Mouse (Mus musculus) embryonic stem cell, embryonic (primary cell): Measurements from ENCODE around the gene Gls2.

Experiments
- CTCF ChIA-PET, 4 experiments: fragments of 300-600 bp in 2 of 4; fragments of 350-600 bp in 2 of 4; sonication (Branson Sonifier 250); formaldehyde crosslinking; loops; one replicate each; lab custom pipeline; 2022; ENCODE audit warnings: inconsistent platforms in 2 of 4; lab: Charles Lee
- POLR2A ChIA-PET, 4 experiments: fragments of 300-600 bp in 2 of 4; fragments of 350-600 bp in 2 of 4; sonication (Branson Sonifier 250); formaldehyde crosslinking; loops; one replicate each; lab custom pipeline; 2022; ENCODE audit warnings: antibody characterized with exemption in 4 of 4, inconsistent platforms in 1 of 4; lab: Charles Lee

Gls2 gene

GRCm38 (mm10) chr10:128185277-128185940 is 8.8 kb upstream of the Gls2 start:
- POLR2A ChIA-PET, result interaction anchor here in 3 of 4 experiments (0.5 to 14.3 kb wide), 49 partner anchors 9 to 542 kb away, joined by 3 to 210 read pairs (median 4); partner anchors contain the start of genes Atp5b (in 3 of the 3), Baz2a (in 2 of the 3), Gls2 (in 2 of the 3) and Naca (in 2 of the 3)
- CTCF ChIA-PET, result interaction anchor here (0.6 to 4.1 kb wide), 20 partner anchors 8 to 239 kb away, joined by 3 to 66 read pairs (median 4); partner anchors contain the start of genes Baz2a (in 4 of the 4) and Gls2 (in 1 of the 4)

DNA sequence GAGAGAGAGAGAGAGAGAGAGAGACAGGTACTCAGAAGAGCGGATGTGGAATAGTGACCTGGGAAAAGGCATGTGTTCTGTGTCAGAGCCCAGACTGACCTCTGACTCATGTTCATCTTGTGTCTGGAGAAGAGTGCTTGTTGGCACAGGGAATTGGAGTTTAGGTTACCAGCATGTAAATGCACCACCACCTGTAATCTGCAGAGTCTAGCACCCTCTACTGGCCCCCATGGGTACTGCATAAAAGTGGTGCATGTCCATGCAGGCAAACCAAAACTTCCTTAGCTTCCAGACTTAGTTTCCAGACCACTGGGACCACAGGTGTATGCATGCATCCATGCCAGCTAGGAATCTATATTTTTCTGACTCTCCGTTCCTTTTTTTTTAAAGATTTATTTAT is 8.3 kb upstream of the Gls2 start:
- ChIA-PET POLR2A (interaction anchor here in 3 of 4 experiments (0.5 to 14.3 kb wide), 60 partner anchors 8 to 565 kb away, joined by 3 to 210 read pairs (median 4); partner anchors contain the start of genes Atp5b (in 3 of the 3), Baz2a (in 3 of the 3), Gls2 (in 3 of the 3) and Cnpy2 (in 1 of the 3)), CTCF (interaction anchor here (0.6 to 4.1 kb wide), 31 partner anchors 8 to 240 kb away, joined by 3 to 66 read pairs (median 4); partner anchors contain the start of genes Baz2a (in 4 of the 4), Gls2 (in 2 of the 4) and Naca (in 1 of the 4))

GRCm38 (mm10) chr10:128187181-128187605 is 7.1 kb upstream of the Gls2 start:
- POLR2A ChIA-PET, result interaction anchor here in 3 of 4 experiments (0.6 to 14.3 kb wide), 54 partner anchors 8 to 848 kb away, joined by 3 to 210 read pairs (median 5); partner anchors contain the start of genes Atp5b (in 3 of the 3), Baz2a (in 3 of the 3), Cnpy2 (in 2 of the 3) and Gls2 (in 2 of the 3)
- CTCF ChIA-PET, result interaction anchor here (0.6 to 4.1 kb wide), 23 partner anchors 10 to 950 kb away, joined by 3 to 66 read pairs (median 7); partner anchors contain the start of genes Baz2a (in 4 of the 4) and Stat2 (in 1 of the 4)

- POLR2A ChIA-PET, result interaction anchor here in 3 of 4 experiments (0.6 to 14.3 kb wide), 35 partner anchors 9 to 545 kb away, joined by 3 to 210 read pairs (median 7); partner anchors contain the start of genes Baz2a (in 3 of the 3), Atp5b (in 2 of the 3), Cnpy2 (in 2 of the 3) and Coq10a (in 1 of the 3)
- CTCF ChIA-PET, result interaction anchor here (0.5 to 4.1 kb wide), 24 partner anchors 8 to 780 kb away, joined by 3 to 66 read pairs (median 4); partner anchors contain the start of genes Baz2a (in 4 of the 4) and Stat2 (in 1 of the 4)
Observed at GRCm38 (mm10) chr10:128188242-128188877, 5.9 kb upstream of the Gls2 start.

DNA sequence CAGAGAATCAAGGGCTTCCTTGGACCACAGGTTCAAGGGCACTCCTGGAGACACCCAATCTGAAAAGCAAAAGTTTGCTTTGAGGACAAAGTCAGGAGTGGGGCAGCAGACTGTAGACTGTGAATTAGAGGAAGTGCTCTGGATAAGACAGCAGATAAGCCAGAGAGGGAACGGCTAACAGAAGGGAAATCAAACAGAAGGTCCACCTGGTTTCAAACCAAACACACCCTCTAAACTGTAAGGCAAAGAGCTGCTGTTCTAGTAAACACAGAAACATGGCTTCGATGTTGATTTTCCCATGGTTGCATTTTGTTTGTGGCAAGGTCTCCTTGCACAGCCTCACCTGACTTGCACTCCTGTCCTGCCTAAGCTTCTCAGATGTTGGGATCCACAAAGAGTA is 2.8 kb upstream of the Gls2 start:
- ChIA-PET POLR2A (interaction anchor here in 2 of 4 experiments (0.9 to 3.2 kb wide), 7 partner anchors 16 to 108 kb away, joined by 3 to 14 read pairs (median 5); partner anchors contain the start of genes Atp5b (in 1 of the 2) and Baz2a (in 1 of the 2)), CTCF (interaction anchor here in 2 of 4 experiments (0.6 kb wide), 2 partner anchors 10 to 116 kb away, joined by 3 read pairs; no protein-coding TSS in a partner anchor)

- ChIA-PET POLR2A (interaction anchor here in 2 of 4 experiments (0.6 to 3.2 kb wide), 12 partner anchors 17 to 153 kb away, joined by 3 to 14 read pairs (median 4); no protein-coding TSS in a partner anchor), CTCF (interaction anchor here in 2 of 4 experiments (0.6 to 1.0 kb wide), 4 partner anchors 101 to 680 kb away, joined by 3 to 5 read pairs (median 4); partner anchors contain the start of gene Baz2a (in 1 of the 2))
Observed at GRCm38 (mm10) chr10:128192030-128192766, 2.1 kb upstream of the Gls2 start.

- POLR2A ChIA-PET, result interaction anchor here in 2 of 4 experiments (0.6 to 4.0 kb wide), 12 partner anchors 16 to 154 kb away, joined by 3 to 66 read pairs (median 4); partner anchors contain the start of gene Spryd4 (in 1 of the 2)
- CTCF ChIA-PET, result interaction anchor here in 3 of 4 experiments (0.6 to 1.5 kb wide), 3 partner anchors 77 to 102 kb away, joined by 3 to 5 read pairs (median 5); partner anchors contain the start of genes Baz2a (in 2 of the 3) and Stat2 (in 1 of the 3)
Observed at GRCm38 (mm10) chr10:128193113-128193512, 1.1 kb upstream of the Gls2 start.

DNA sequence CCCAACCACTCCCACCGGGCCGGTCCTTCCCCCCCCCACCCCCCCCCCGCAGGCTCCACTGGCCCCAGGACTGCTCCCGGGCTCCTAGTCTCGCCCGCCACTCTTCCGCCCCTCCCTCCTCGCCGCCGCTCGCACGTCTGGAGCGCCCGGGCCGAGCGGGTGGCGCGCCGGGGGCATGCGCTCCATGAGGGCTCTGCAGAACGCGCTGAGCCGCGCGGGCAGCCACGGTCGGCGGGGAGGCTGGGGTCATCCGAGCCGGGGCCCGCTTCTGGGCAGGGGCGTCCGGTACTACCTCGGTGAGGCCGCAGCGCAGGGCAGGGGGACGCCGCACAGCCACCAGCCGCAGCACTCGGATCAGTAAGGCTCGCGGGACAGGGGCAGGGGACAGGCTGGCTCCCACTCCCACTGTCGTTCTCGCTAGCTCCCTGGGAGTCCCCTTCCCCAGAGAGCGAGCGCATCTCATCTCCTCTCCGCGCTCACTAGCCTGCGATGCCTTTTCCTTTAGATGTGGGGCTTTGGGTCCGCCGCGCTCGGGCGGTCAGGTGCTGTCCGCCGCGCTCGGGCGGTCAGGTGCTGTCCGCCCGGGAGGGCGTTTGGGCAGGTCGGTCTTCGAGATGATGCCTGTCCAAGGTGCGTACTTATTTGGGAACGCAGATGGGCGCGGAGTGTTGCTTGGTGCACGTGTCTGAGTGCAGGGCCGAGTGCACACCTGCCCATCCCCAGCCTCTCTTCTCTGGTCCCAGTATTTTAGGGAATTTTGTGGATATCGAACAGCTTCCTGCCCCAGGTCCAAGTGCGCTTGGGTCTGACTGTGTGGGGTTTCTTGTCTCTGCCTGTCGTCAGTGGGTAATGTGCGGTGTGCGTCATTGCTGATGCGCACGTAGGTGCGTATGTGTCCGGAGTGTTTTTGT is 549 bp downstream of the Gls2 start:
- CTCF ChIA-PET, result interaction anchor here in 3 of 4 experiments (0.6 to 2.5 kb wide), 22 partner anchors 9 to 553 kb away, joined by 3 to 17 read pairs (median 4); partner anchors contain the start of genes Baz2a (in 1 of the 3), Nabp2 (in 1 of the 3), Pan2 (in 1 of the 3) and Rbms2 (in 1 of the 3)
- POLR2A ChIA-PET, result interaction anchor here in 3 of 4 experiments (0.5 to 4.0 kb wide), 128 partner anchors 8 to 1223 kb away, joined by 3 to 66 read pairs (median 4); partner anchors contain the start of genes Atp5b (in 3 of the 3), Coq10a (in 3 of the 3), Naca (in 3 of the 3) and Spryd4 (in 3 of the 3)

- ChIA-PET CTCF (no interaction called here), POLR2A (no interaction called here)
Observed at GRCm38 (mm10) chr10:128201856-128202255, 7.6 kb downstream of the Gls2 start.

DNA sequence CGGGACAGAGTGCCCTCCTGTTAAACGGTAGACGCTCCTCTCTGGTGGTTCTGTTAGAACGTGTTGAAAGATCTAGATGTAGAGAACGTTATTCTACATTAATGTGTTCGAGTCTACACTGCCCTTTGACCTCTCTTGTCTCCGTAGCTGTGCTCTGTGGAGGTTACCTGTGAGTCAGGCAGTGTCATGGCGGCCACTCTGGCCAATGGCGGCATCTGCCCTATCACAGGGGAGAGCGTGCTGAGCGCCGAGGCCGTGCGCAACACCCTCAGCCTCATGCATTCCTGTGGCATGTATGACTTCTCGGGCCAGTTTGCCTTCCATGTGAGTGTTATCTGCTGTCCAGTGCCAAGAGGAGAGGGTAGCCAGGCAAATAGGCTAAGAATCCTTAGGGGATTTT is 10.7 kb downstream of the Gls2 start:
- CTCF ChIA-PET, result interaction anchor here in 1 of 4 experiments (1.0 kb wide), 1 partner anchor 10 kb away, joined by 3 read pairs; no protein-coding TSS in a partner anchor
- POLR2A ChIA-PET, result interaction anchor here in 2 of 4 experiments (1.0 to 2.6 kb wide), 12 partner anchors 8 to 165 kb away, joined by 3 to 18 read pairs (median 5); partner anchors contain the start of genes Gls2 (in 2 of the 2), Atp5b (in 1 of the 2), Pan2 (in 1 of the 2) and Stat2 (in 1 of the 2)

DNA sequence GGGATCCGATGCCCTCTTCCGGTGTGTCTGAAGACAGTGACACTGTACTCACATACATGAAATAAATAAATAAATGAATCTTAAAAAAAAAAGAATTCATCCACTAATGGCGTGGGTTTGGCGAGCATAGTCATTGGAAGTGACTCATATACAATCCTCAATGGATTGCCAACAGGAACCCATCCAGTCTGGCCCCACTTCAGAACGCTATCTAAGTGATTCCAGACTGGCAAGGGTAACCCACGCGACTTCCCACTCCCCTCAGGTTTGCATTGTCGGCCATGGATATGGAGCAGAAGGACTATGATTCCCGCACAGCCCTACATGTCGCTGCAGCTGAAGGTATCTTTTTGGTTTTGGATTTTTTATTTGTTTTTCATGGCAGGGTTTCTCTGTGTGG is 14.1 kb downstream of the Gls2 start:
- ChIA-PET CTCF (no interaction called here), POLR2A (interaction anchor here in 3 of 4 experiments (0.8 to 1.8 kb wide), 8 partner anchors 13 to 115 kb away, joined by 3 to 8 read pairs (median 4); partner anchors contain the start of genes Gls2 (in 2 of the 3), Cnpy2 (in 1 of the 3), Pan2 (in 1 of the 3) and Stat2 (in 1 of the 3))

DNA sequence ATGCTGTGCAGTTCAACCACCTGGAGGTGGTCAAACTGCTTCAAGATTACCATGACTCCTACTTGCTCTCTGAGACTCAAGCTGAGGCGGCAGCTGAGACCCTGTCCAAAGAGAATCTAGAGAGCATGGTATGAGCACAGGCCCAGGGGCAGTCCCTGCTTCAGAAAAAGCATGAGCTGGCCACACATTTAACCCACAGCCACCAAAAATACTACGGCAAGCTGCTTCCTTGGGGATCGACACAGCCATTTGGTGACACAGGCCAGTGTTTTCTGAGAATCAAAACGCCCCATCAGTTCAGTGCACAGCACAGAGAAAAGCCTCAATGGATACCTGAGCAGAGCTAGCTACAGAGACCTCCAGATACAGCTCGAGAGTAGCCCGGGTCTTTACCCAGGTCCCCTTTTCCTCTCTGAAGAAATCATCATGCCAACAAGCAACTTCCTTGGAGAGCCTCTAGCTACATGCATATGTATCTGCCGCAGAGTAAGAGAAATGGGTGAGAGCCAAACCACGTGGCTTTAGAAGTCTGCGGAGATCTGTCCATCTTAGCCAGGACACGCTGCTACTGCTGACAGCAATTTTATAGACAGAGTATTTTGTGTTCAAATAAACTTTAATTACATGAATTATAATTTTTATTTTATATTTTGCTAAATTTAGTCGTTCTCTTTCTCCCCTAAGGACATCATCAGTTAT is 15.2 kb downstream of the Gls2 start:
- ChIA-PET CTCF (interaction anchor here in 1 of 4 experiments (0.6 to 0.9 kb wide), 2 partner anchors 64 to 75 kb away, joined by 3 read pairs; no protein-coding TSS in a partner anchor), POLR2A (interaction anchor here in 3 of 4 experiments (0.6 to 5.2 kb wide), 17 partner anchors 10 to 113 kb away, joined by 3 to 66 read pairs (median 4); partner anchors contain the start of genes Gls2 (in 2 of the 3), Cnpy2 (in 1 of the 3), Pan2 (in 1 of the 3) and Stat2 (in 1 of the 3))

- CTCF ChIA-PET, result interaction anchor here in 1 of 4 experiments (0.9 kb wide), 1 partner anchor 74 kb away, joined by 3 read pairs; no protein-coding TSS in a partner anchor
- POLR2A ChIA-PET, result interaction anchor here (0.8 to 5.2 kb wide), 29 partner anchors 9 to 168 kb away, joined by 3 to 66 read pairs (median 4); partner anchors contain the start of genes Gls2 (in 3 of the 4), Pan2 (in 2 of the 4), Baz2a (in 1 of the 4) and Cnpy2 (in 1 of the 4)
Observed at GRCm38 (mm10) chr10:128210131-128210530, 15.9 kb downstream of the Gls2 start.

GRCm38 (mm10) chr10:128210954-128211353 is 16.7 kb downstream of the Gls2 start:
- ChIA-PET CTCF (interaction anchor here in 2 of 4 experiments (0.5 to 0.9 kb wide), 2 partner anchors 120 to 273 kb away, joined by 3 to 7 read pairs; partner anchors contain the start of gene Baz2a (in 1 of the 2)), POLR2A (interaction anchor here (0.7 to 5.2 kb wide), 34 partner anchors 10 to 315 kb away, joined by 3 to 66 read pairs (median 4); partner anchors contain the start of genes Gls2 (in 3 of the 4), Cnpy2 (in 2 of the 4), Pan2 (in 2 of the 4) and Baz2a (in 1 of the 4))
